Mouse (Mus musculus) stomach, embryonic 14.5 days (tissue): ENCODE results near the gene Gm49711. TPM values are rescaled to one million over a fixed set of nuclear protein-coding genes. Genes with fewer than 3 reads are reported as not detected.

Experiments
- ATAC-seq: fragments of 200-750 bp; cut with Nextera tagmentation; 2 replicates; pipeline ENCODE4 v1.8.0; 2017; ENCODE audit warnings: low read depth, moderate TSS enrichment; ENCODE audit not compliant: insufficient number of reproducible peaks, insufficient read depth, low FRiP score
- H3K27ac ChIP-seq: fragments of 300-500 bp; sonication (generic); 2 replicates; pipeline ENCODE4 v1.5.1; 2014; ENCODE audit warnings: mild to moderate bottlenecking, low read length, moderate library complexity, mixed read lengths
- H3K27me3 ChIP-seq: fragments of 300-500 bp; sonication (generic); 2 replicates; pipeline ENCODE4 v1.6.1; 2014; ENCODE audit warnings: low read length, control low read depth, mixed read lengths; ENCODE audit not compliant: control insufficient read depth, insufficient read depth
- H3K36me3 ChIP-seq: fragments of 300-500 bp; sonication (generic); 2 replicates; pipeline ENCODE4 v1.6.1; 2014; ENCODE audit warnings: mild to moderate bottlenecking, control low read depth, low read length, moderate library complexity, mixed read lengths; ENCODE audit not compliant: control insufficient read depth, insufficient read depth
- H3K4me1 ChIP-seq: fragments of 300-500 bp; sonication (generic); 2 replicates; pipeline ENCODE4 v1.6.1; 2014; ENCODE audit warnings: low read length, control low read depth, mixed read lengths; ENCODE audit not compliant: control insufficient read depth, insufficient read depth
- H3K4me2 ChIP-seq: fragments of 300-500 bp; sonication (generic); replicated peaks from 2 replicates; pipeline ENCODE4 v1.6.1; 2014; ENCODE audit warnings: low read depth, low read length, control low read depth
- H3K4me3 ChIP-seq: fragments of 300-500 bp; sonication (generic); 2 replicates; pipeline ENCODE4 v1.5.1; 2014; ENCODE audit warnings: low read depth, low read length, control low read depth
- H3K9ac ChIP-seq: fragments of 300-500 bp; sonication (generic); replicated peaks from 2 replicates; pipeline ENCODE4 v1.6.1; 2014; ENCODE audit warnings: low read depth, mild to moderate bottlenecking, control low read depth, low read length, moderate library complexity, mixed read lengths
- H3K9me3 ChIP-seq: fragments of 300-500 bp; sonication (generic); 2 replicates; pipeline ENCODE4 v1.6.1; 2016; ENCODE audit warnings: low read depth, low read length, control low read depth; ENCODE audit not compliant: control insufficient read depth
- WGBS: fragments of 180-500 bp; shearing (Covaris S2); extraction: QIAGEN DNeasy Blood & Tissue Kit; methylation state at CpG from one replicate; pipeline ENCODE4 v1.1.7; 2014; 5-methylcytosine and 5-hydroxymethylcytosine counted together
- polyA plus RNA-seq: library from polyadenylated mRNA; unstranded; fragments of >200 nt; fragmentation: Nextera tagmentation; extraction: Ambion mirVana; gene quantifications from 2 replicates; pipeline ENCODE4 v1.2.1, GENCODE M21; 2014

Gene Gm49711
- polyA plus RNA-seq, 1 experiment from 2014 or later: not detected

- no peaks in the 10 kb centered on the region for H3K36me3 ChIP-seq
- H3K4me2 ChIP-seq: no peak overlapping the region
- ATAC-seq: no peak
- no peaks in the 10 kb centered on the region for H3K27me3 ChIP-seq
- H3K9me3 ChIP-seq: no peaks in the 10 kb centered on the region
- 79% methylated on average over 5 of the region's 5 CpGs for WGBS
- no peaks in the 10 kb centered on the region for H3K4me1 ChIP-seq
- H3K4me3 ChIP-seq: no peak overlapping the region
- no peak overlapping the region for H3K27ac ChIP-seq
- no peak overlapping the region for H3K9ac ChIP-seq
Observed at GRCm38 (mm10) chr16:92034676-92035075, 23.4 kb upstream of the Gm49711 start.

GRCm38 (mm10) chr16:92036701-92037100 lies 21.4 kb upstream of the Gm49711 start:
- no peaks in the 10 kb centered on the region for H3K27me3 ChIP-seq
- whole genome bisulfite sequencing: 73% methylated on average over 8 of the region's 8 CpGs

DNA sequence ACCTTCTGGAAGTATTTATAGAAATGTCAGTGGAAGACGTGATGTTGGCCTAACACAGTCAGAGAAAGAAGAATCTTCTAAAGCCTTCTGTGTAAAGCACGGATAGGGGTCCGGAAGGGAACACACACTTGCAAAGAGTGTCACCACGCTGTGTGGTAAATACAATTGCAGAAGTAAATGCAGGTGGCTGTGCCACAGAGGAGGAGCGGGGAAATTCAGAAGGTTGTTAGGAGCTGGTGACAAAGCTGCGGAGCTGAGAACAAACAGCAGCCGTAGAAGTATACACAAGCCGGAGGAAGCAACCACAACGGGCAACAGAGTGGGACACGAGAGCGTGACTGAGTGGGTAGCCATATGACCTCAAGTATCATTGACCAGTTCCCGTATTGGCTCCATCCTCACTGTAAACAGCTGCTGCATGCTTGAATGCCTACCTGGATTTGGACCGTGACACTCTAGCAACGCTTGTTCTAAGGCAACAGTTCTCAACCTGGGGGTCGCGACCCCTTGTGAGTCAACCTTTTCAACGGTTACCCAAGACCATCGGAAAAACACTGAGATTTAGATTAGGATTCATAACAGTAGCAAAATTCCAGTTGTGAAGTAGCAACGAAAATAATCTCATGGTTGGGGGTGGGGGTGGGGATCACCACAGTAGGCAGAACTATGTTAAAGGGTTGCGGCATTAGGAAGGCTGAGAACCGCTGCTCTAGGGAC lies 20.1 kb upstream of the Gm49711 start:
- no peak overlapping the region for H3K4me3 ChIP-seq
- H3K9ac ChIP-seq: no peak overlapping the region
- 75% methylated on average over 21 of the region's 21 CpGs for WGBS
- no peaks in the 10 kb centered on the region for H3K4me1 ChIP-seq
- no peaks in the 10 kb centered on the region for H3K9me3 ChIP-seq
- no peak overlapping the region for H3K27ac ChIP-seq
- no peak for ATAC-seq
- H3K36me3 ChIP-seq: no peaks in the 10 kb centered on the region
- H3K4me2 ChIP-seq: no peak overlapping the region
- no peaks in the 10 kb centered on the region for H3K27me3 ChIP-seq

More at GRCm38 (mm10) chr16:92036701-92037100, 21.4 kb upstream of the Gm49711 start:
- no peak overlapping the region for H3K4me2 ChIP-seq
- H3K27ac ChIP-seq: no peak overlapping the region
- no peak overlapping the region for H3K4me3 ChIP-seq
- H3K9me3 ChIP-seq: no peaks in the 10 kb centered on the region
- H3K9ac ChIP-seq: no peak overlapping the region
- no peak for ATAC-seq
- H3K4me1 ChIP-seq: no peaks in the 10 kb centered on the region
- no peaks in the 10 kb centered on the region for H3K36me3 ChIP-seq

DNA sequence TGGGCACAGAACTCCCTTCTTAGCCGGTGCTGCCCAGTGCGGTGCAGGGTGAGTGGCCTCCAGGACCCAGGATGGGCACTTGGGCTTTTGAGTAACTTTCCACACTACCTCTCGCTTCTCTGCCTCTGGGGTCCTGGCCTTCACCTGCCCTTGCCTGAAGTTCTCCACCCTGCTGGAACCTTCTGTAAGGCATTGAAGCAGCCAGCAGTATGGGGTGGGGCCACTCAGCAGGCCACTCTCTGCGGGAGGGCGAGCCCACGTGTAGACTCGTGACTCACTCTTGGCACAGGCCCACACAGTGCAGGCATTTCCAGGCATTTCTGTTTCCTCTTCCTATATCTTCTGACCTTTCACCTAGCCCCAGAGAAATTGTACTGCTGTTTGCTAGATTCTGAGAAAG lies 18.7 kb upstream of the Gm49711 start:
- Histone ChIP-seq H3K9me3 (no peaks in the 10 kb centered on the region), H3K27me3 (no peaks in the 10 kb centered on the region), H3K4me2 (no peak overlapping the region), H3K36me3 (no peaks in the 10 kb centered on the region), H3K9ac (no peak overlapping the region), H3K4me3 (no peak overlapping the region), H3K27ac (no peak overlapping the region), H3K4me1 (no peaks in the 10 kb centered on the region)
- no peak for ATAC-seq
- WGBS: 82% methylated on average over 7 of the region's 7 CpGs

DNA sequence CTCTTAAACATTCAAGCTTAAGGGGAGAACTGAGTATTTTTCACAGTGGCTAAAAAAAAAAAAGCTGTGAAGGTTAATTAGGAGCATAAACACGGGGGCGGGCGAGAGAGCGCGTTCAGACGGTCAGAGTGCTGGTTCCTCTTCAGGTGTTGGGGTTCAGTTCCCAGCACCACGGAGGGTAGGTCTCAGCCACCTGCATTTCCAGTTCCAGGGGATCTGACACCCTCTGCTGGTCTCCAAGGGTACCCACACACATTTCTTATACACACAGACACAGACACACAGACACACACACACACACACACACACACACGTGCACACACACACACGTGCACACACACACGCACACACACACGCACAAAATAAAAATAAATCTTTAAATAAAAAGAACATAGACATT lies 18.1 kb upstream of the Gm49711 start:
- Histone ChIP-seq H3K4me3 (no peak overlapping the region), H3K4me1 (no peaks in the 10 kb centered on the region), H3K4me2 (no peak overlapping the region), H3K27ac (no peak overlapping the region), H3K9me3 (no peaks in the 10 kb centered on the region), H3K9ac (no peak overlapping the region), H3K36me3 (no peaks in the 10 kb centered on the region), H3K27me3 (no peaks in the 10 kb centered on the region)
- 94% methylated on average over 11 of the region's 11 CpGs for WGBS
- no peak for ATAC-seq

DNA sequence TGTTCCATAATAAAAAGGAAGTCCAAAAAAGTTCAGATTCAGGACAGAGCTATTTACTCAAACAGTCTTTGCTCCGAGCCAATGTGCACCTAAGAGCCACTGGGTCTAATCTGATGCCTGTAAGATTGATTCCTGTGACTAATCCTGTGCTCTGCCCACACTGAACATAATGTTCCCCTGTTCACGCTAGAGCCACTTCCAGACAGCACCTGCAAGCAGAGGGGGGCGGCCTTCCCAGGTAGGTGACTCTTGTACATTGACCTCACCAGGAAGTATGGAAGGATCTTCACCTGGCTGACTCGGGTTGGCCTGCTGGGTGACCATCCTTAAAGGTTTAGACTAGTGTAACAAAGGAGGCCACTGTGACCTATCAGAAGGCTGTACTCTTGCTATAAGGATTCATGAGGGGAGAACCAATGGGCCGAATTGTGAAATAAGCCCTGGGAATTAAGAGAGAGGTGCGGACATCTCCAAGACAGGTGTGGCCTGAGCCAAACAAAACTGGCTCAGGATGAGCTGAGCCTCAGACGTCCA lies 6.3 kb upstream of the Gm49711 start:
- Histone ChIP-seq H3K36me3 (no peaks in the 10 kb centered on the region), H3K27ac (no peak overlapping the region), H3K9me3 (peaks cover 7% of the 10 kb centered on the region; the same call in 1 of the 2 replicates), H3K4me3 (no peak overlapping the region), H3K4me1 (no peaks in the 10 kb centered on the region), H3K4me2 (no peak overlapping the region), H3K27me3 (no peaks in the 10 kb centered on the region), H3K9ac (no peak overlapping the region)
- no peak for ATAC-seq
- WGBS: 72% methylated on average over 7 of the region's 7 CpGs

DNA sequence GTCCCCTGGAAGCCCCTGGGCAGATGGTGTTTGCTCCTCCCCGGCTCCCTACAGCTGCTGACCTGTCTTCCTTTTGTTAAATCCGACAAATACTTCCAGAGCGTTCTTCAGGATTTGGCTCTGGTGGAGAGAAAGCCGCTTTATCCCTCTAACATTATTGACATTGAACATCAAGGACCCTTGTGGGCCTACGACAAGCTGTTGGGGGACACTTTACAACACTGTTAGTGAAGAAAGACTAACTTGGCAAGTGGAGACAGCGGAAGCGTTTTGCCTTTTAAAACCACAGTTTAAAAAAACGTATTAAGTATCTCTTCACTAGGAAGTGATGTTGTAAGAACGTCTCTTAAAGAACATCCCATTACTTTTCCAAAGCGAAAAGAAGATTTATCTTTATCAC lies 5.5 kb upstream of the Gm49711 start:
- Histone ChIP-seq H3K9me3 (peaks cover 7% of the 10 kb centered on the region; the same call in 1 of the 2 replicates), H3K27ac (no peak overlapping the region), H3K36me3 (no peaks in the 10 kb centered on the region), H3K4me3 (no peak overlapping the region), H3K9ac (no peak overlapping the region), H3K27me3 (no peaks in the 10 kb centered on the region), H3K4me1 (no peaks in the 10 kb centered on the region), H3K4me2 (no peak overlapping the region)
- no peak for ATAC-seq
- 65% methylated on average over 10 of the region's 10 CpGs for WGBS

- no peak overlapping the region for H3K4me2 ChIP-seq
- no peak overlapping the region for H3K4me3 ChIP-seq
- H3K36me3 ChIP-seq: no peaks in the 10 kb centered on the region
- no peak overlapping the region for H3K27ac ChIP-seq
- WGBS: 59% methylated on average over 2 of the region's 2 CpGs
- peaks cover 13% of the 10 kb centered on the region for H3K4me1 ChIP-seq
- no peak for ATAC-seq
- no peaks in the 10 kb centered on the region for H3K27me3 ChIP-seq
- peaks cover 7% of the 10 kb centered on the region; the same call in 1 of the 2 replicates for H3K9me3 ChIP-seq
- no peak overlapping the region for H3K9ac ChIP-seq
Observed at GRCm38 (mm10) chr16:92056711-92057110, 1.4 kb upstream of the Gm49711 start.
